Mouse (Mus musculus) olfactory bulb, adult 2 months (tissue): Measurements from ENCODE around the gene Chchd10. TPM values are rescaled to one million over a fixed set of nuclear protein-coding genes. Genes with fewer than 3 reads are reported as not detected.

Experiments used
- H3K27ac ChIP-seq: fragments of 200-500 bp; 2 replicates; pipeline ENCODE4 v1.5.1; 2012; ENCODE audit warnings: low read depth, low read length; ENCODE audit not compliant: insufficient read depth
- H3K4me1 ChIP-seq: fragments of 200-500 bp; 2 replicates; pipeline ENCODE4 v1.6.1; 2012; ENCODE audit warnings: low read length; ENCODE audit not compliant: control insufficient read depth, insufficient read depth
- H3K4me3 ChIP-seq: fragments of 200-500 bp; 2 replicates; pipeline ENCODE4 v1.5.1; 2012; ENCODE audit warnings: mild to moderate bottlenecking, low read depth, low read length, moderate library complexity; ENCODE audit not compliant: insufficient read depth
- CTCF ChIP-seq: fragments of 200-500 bp; IDR thresholded peaks from 2 replicates; pipeline ENCODE4 v1.5.1; 2012; ENCODE audit warnings: low read depth, mild to moderate bottlenecking, low read length, moderate library complexity; ENCODE audit not compliant: insufficient read depth
- POLR2A ChIP-seq: fragments of 200-500 bp; IDR thresholded peaks from 2 replicates; pipeline ENCODE4 v1.6.1; 2012; ENCODE audit warnings: mild to moderate bottlenecking, low read depth, low read length, moderate library complexity; ENCODE audit not compliant: insufficient read depth
- WGBS: fragments of 180-500 bp; shearing (Covaris S2); methylation state at CpG from one replicate; pipeline ENCODE4 v1.1.7; 2018; 5-methylcytosine and 5-hydroxymethylcytosine counted together
- polyA plus RNA-seq: library from polyadenylated mRNA; stranded (reverse); fragments of >200 nt; gene quantifications from 2 replicates; pipeline ENCODE4 v1.2.4, GENCODE M21; 2012; ENCODE audit warnings: low replicate concordance; ENCODE audit not compliant: missing spikeins, insufficient read depth, insufficient read length

Chchd10 gene
- polyA plus RNA-seq, 1 experiment = not detected

GRCm38 (mm10) chr10:75897373-75897772 is 35.6 kb upstream of the Chchd10 start:
- WGBS = 30% methylated on average over 6 of the region's 6 CpGs
- TF ChIP-seq POLR2A (no peak), CTCF (0 out of 2 replicates have a peak, but pooled peaks have one; percentile 24)
- no peak overlapping the region for H3K4me3 ChIP-seq
- no peak overlapping the region for H3K27ac ChIP-seq
- peaks cover 14% of the 10 kb centered on the region for H3K4me1 ChIP-seq

- no peak for TF ChIP-seq POLR2A
- TF ChIP-seq CTCF = no peak
- 55% methylated on average over 6 of the region's 6 CpGs for WGBS
Measured at GRCm38 (mm10) chr10:75898039-75898564, 34.8 kb upstream of the Chchd10 start.

GRCm38 (mm10) chr10:75898846-75899245 is 34.1 kb upstream of the Chchd10 start:
- peaks cover 8% of the 10 kb centered on the region; the same call in 1 of the 2 replicates for H3K4me1 ChIP-seq
- 26% methylated on average over 3 of the region's 3 CpGs for WGBS
- TF ChIP-seq POLR2A (no peak), CTCF (no peak)
- H3K27ac ChIP-seq = no peak overlapping the region
- H3K4me3 ChIP-seq = no peak overlapping the region

More at GRCm38 (mm10) chr10:75898039-75898564, 34.8 kb upstream of the Chchd10 start:
- Histone ChIP-seq H3K4me1 (peaks cover 14% of the 10 kb centered on the region), H3K27ac (no peak overlapping the region), H3K4me3 (no peak overlapping the region)

GRCm38 (mm10) chr10:75904391-75904790 is 28.5 kb upstream of the Chchd10 start:
- Histone ChIP-seq H3K4me3 (no peak overlapping the region), H3K4me1 (no peaks in the 10 kb centered on the region), H3K27ac (no peak overlapping the region)
- WGBS = 77% methylated on average over 5 of the region's 5 CpGs
- TF ChIP-seq POLR2A (no peak), CTCF (no peak)

GRCm38 (mm10) chr10:75906882-75907281 is 26.0 kb upstream of the Chchd10 start:
- H3K27ac ChIP-seq = no peak overlapping the region
- no peaks in the 10 kb centered on the region for H3K4me1 ChIP-seq
- no peak overlapping the region for H3K4me3 ChIP-seq
- WGBS = 92% methylated on average over 4 of the region's 4 CpGs
- TF ChIP-seq POLR2A = no peak

- TF ChIP-seq CTCF = no peak
- no peak for TF ChIP-seq POLR2A
- peaks cover 5% of the 10 kb centered on the region; the same call in 1 of the 2 replicates for H3K4me1 ChIP-seq
- 85% methylated on average over 2 of the region's 2 CpGs for WGBS
- H3K27ac ChIP-seq = no peak overlapping the region
- no peak overlapping the region for H3K4me3 ChIP-seq
Measured at GRCm38 (mm10) chr10:75910698-75911097, 22.2 kb upstream of the Chchd10 start.

GRCm38 (mm10) chr10:75913013-75913589 is 19.8 kb upstream of the Chchd10 start:
- peaks cover 11% of the 10 kb centered on the region; the same call in 1 of the 2 replicates for H3K4me1 ChIP-seq
- 70% methylated on average over 6 of the region's 6 CpGs for WGBS
- no peak overlapping the region for H3K27ac ChIP-seq
- no peak for TF ChIP-seq CTCF
- no peak for TF ChIP-seq POLR2A
- H3K4me3 ChIP-seq = no peak overlapping the region

GRCm38 (mm10) chr10:75915557-75915956 is 17.4 kb upstream of the Chchd10 start:
- Histone ChIP-seq H3K27ac (no peak overlapping the region), H3K4me1 (peaks cover 21% of the 10 kb centered on the region), H3K4me3 (no peak overlapping the region)
- 78% methylated on average over 7 of the region's 7 CpGs for WGBS
- TF ChIP-seq POLR2A (no peak), CTCF (no peak)

GRCm38 (mm10) chr10:75916840-75917239 is 16.1 kb upstream of the Chchd10 start:
- H3K4me1 ChIP-seq = peaks cover 23% of the 10 kb centered on the region
- TF ChIP-seq CTCF (no peak), POLR2A (no peak)
- H3K27ac ChIP-seq = no peak overlapping the region
- H3K4me3 ChIP-seq = no peak overlapping the region
- 79% methylated on average over 8 of the region's 8 CpGs for WGBS

- H3K27ac ChIP-seq = no peak overlapping the region
- H3K4me3 ChIP-seq = no peak overlapping the region
- no peak for TF ChIP-seq POLR2A
- no peak for TF ChIP-seq CTCF
- peaks cover 26% of the 10 kb centered on the region for H3K4me1 ChIP-seq
- 79% methylated on average over 5 of the region's 5 CpGs for WGBS
Measured at GRCm38 (mm10) chr10:75919026-75919425, 13.9 kb upstream of the Chchd10 start.
